Comparison of ENCODE assay signal across 19 mouse cellular contexts in the genomic region with DNA sequence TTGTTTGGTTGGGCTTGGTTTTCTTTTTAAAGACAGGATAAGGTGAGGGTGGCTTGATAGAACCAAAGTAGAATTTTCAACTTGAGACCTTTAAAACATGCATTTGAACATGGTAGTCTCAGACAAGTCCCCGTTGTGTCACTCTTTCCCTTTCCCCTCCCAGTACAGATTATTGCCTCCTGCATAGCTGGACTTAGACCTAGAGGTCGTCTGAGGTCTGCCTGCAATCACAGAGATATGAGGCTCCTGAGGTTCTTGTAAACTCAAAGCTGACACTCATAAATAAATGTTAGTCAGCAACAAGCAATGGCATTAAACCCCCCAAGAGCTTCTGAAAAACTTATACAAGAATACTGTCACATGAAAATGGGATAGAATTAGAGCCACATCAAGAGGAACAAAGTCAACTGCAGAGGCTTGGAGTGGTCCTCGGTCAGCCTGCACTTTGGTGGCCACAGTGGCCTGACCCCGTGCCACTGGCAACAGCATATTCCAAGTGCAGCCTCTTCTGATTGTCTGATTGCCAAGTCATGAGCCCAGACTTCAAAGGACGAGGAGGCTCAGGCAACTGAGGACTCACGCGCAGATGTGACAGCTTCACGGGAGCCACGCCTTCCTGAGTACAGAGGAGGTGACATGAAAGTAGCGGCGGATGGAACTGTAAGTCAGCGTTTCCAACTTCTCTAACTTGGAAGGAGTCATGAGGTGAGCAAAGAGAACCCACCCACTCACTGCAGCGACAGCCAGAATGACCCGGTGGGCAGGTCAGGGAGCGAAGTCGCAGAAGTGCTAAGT.
A peak's percentile ranks its signal among the peaks of the same experiment; 100 is the strongest.
DNase-seq lines count a peak whose midpoint lies in the region; ATAC-seq and TF ChIP-seq lines count a peak whose summit lies in the region.
"Had no signal": no experiment of that assay in that cellular context is flagged by ENCODE, and none has a peak within 500 bp of the region (broad histone marks: within the 10 kb centered on the region; RNA-seq: fewer than 3 reads in every experiment).

No protein-coding gene starts in this region.

- DNase-seq in heart, adult 18-20 months, result no peak
- peak; percentile 81 for DNase-seq in CD4-positive helper T cell, adult 2 months (ENCODE audit: low read depth, low spot score)
- DNase-seq in T-cell, adult 2 months (ENCODE audit: low spot score), result peak; percentile 44
- DNase-seq in thymus, adult 2 months, result peak; percentile 50
- no peak for DNase-seq in frontal cortex, adult 2 months (ENCODE audit: extremely low spot score in 1 of 2, low spot score in 1 of 2)
- DNase-seq in ovary, postnatal 36 days (ENCODE audit: low spot score), result no peak
- no peak for DNase-seq in forebrain, embryonic 10.5 days (ENCODE audit: extremely low spot score, low spot score)
- DNase-seq: adrenal gland, adult 2 months; B cell, adult 2 months; cerebellum, adult 11 months; cerebellum, postnatal 14 days; gastrocnemius, postnatal 36 days; liver, embryonic 13.5 days; right cerebral cortex, postnatal 25 days had no signal

- TF ChIP-seq CTCF in thymus, adult 2 months (IDR thresholded peaks at IDR 0.05; ENCODE audit: borderline replicate concordance, control insufficient read depth, extremely low read depth, insufficient read depth, low read length, poor library complexity), result no peak

- no peak overlapping the region for H3K9ac ChIP-seq in heart, embryonic 15.5 days
- H3K9ac ChIP-seq: liver, embryonic 13.5 days; midbrain, embryonic 12.5 days had no signal

- no peaks in the 10 kb centered on the region for H3K36me3 ChIP-seq in heart, embryonic 15.5 days
- no peaks in the 10 kb centered on the region for H3K36me3 ChIP-seq in thymus, adult 2 months (ENCODE audit: control insufficient read depth, insufficient read depth, low read length)
- no peaks in the 10 kb centered on the region for H3K36me3 ChIP-seq in forebrain, embryonic 10.5 days (replicated peaks)
- H3K36me3 ChIP-seq: G1E; liver, embryonic 13.5 days; midbrain, embryonic 12.5 days had no signal

- peaks cover 5% of the 10 kb centered on the region for H3K4me1 ChIP-seq in heart, embryonic 15.5 days (replicated peaks)
- H3K4me1 ChIP-seq in thymus, adult 2 months (replicated peaks; ENCODE audit: control insufficient read depth, insufficient read depth, low read length), result peaks cover 15% of the 10 kb centered on the region
- no peaks in the 10 kb centered on the region; the same call in 1 of the 2 replicates for H3K4me1 ChIP-seq in forebrain, embryonic 10.5 days
- H3K4me1 ChIP-seq: midbrain, embryonic 12.5 days had no signal

- WGBS in heart, embryonic 15.5 days, result 46% methylated on average over 16 of the region's 16 CpGs
- 49% methylated on average over 16 of the region's 16 CpGs for WGBS in thymus, adult 2 months
- WGBS in forebrain, embryonic 10.5 days, result 90% methylated on average over 16 of the region's 16 CpGs

- H3K9me3 ChIP-seq in heart, embryonic 15.5 days (replicated peaks), result no peaks in the 10 kb centered on the region
- no peaks in the 10 kb centered on the region for H3K9me3 ChIP-seq in forebrain, embryonic 10.5 days
- H3K9me3 ChIP-seq: liver, embryonic 13.5 days; midbrain, embryonic 12.5 days had no signal

- no peak for TF ChIP-seq POLR2A in thymus, adult 2 months (IDR thresholded peaks at IDR 0.05; ENCODE audit: control insufficient read depth, extremely low read depth, insufficient read depth, low read length, poor library complexity)

- no peak overlapping the region for H3K4me3 ChIP-seq in heart, embryonic 15.5 days
- no peak overlapping the region for H3K4me3 ChIP-seq in thymus, adult 2 months (ENCODE audit: control insufficient read depth, insufficient read depth, low read length)
- no peak overlapping the region for H3K4me3 ChIP-seq in forebrain, embryonic 10.5 days
- H3K4me3 ChIP-seq: liver, embryonic 13.5 days; midbrain, embryonic 12.5 days had no signal

- H3K27ac ChIP-seq in heart, embryonic 15.5 days, result no peak overlapping the region
- no peak overlapping the region for H3K27ac ChIP-seq in thymus, adult 2 months (ENCODE audit: control insufficient read depth, insufficient read depth, low read length)
- no peak overlapping the region for H3K27ac ChIP-seq in forebrain, embryonic 10.5 days
- H3K27ac ChIP-seq: hindbrain, postnatal 0 days; liver, embryonic 13.5 days; midbrain, embryonic 12.5 days had no signal

- peak overlapping the region; percentile 26 for H3K4me2 ChIP-seq in heart, embryonic 15.5 days
- H3K4me2 ChIP-seq: liver, embryonic 13.5 days; midbrain, embryonic 12.5 days had no signal

- ATAC-seq in heart, embryonic 15.5 days (replicated peaks; ENCODE audit: insufficient number of reproducible peaks, insufficient read depth, low FRiP score, low read depth), result no peak
- ATAC-seq: forebrain, embryonic 14.5 days; hindbrain, postnatal 0 days had no signal

- no peaks in the 10 kb centered on the region for H3K27me3 ChIP-seq in heart, embryonic 15.5 days
- no peaks in the 10 kb centered on the region for H3K27me3 ChIP-seq in thymus, adult 2 months (ENCODE audit: control insufficient read depth, insufficient read depth, low read length)
- H3K27me3 ChIP-seq in forebrain, embryonic 10.5 days (ENCODE audit: poor library complexity, severe bottlenecking), result no peaks in the 10 kb centered on the region
- H3K27me3 ChIP-seq: liver, embryonic 13.5 days; midbrain, embryonic 12.5 days had no signal

Comparison
In these comparisons a context has a peak if more than half of its experiments do, and no peak if none do; other contexts are left out.
1. DNase-seq: peak in CD4-positive helper T cell, adult 2 months (single experiment), T-cell, adult 2 months (single experiment) and thymus, adult 2 months (single experiment); none in heart, adult 18-20 months (0 of 2), frontal cortex, adult 2 months (0 of 2), ovary, postnatal 36 days (single experiment) and forebrain, embryonic 10.5 days (single experiment).